Mouse (Mus musculus) neural tube, embryonic 12.5 days (tissue): ENCODE data around the gene Ncln. TPM values are rescaled to one million over a fixed set of nuclear protein-coding genes. Genes with fewer than 3 reads are reported as not detected.
A peak's percentile ranks its signal among the peaks of the same experiment; 100 is the strongest.

Experiments
- ATAC-seq: fragments of 200-750 bp; cut with Nextera tagmentation; 2 replicates; pipeline ENCODE4 v1.8.0; 2017; ENCODE audit warnings: low read depth, mild to moderate bottlenecking, moderate TSS enrichment, moderate library complexity; ENCODE audit not compliant: low FRiP score
- H3K27ac ChIP-seq: fragments of 300-500 bp; sonication (generic); 2 replicates; pipeline ENCODE4 v1.5.1; 2016
- H3K27me3 ChIP-seq: fragments of 300-500 bp; sonication (generic); replicated peaks from 2 replicates; pipeline ENCODE4 v1.6.1; 2016; ENCODE audit warnings: mild to moderate bottlenecking
- H3K36me3 ChIP-seq: fragments of 300-500 bp; sonication (generic); 2 replicates; pipeline ENCODE4 v1.6.1; 2016; ENCODE audit warnings: mild to moderate bottlenecking
- H3K4me1 ChIP-seq: fragments of 300-500 bp; sonication (generic); 2 replicates; pipeline ENCODE4 v1.6.1; 2016
- H3K4me2 ChIP-seq: fragments of 300-500 bp; sonication (generic); replicated peaks from 2 replicates; pipeline ENCODE4 v1.6.1; 2016; ENCODE audit warnings: mild to moderate bottlenecking
- H3K4me3 ChIP-seq: fragments of 300-500 bp; sonication (generic); 2 replicates; pipeline ENCODE4 v1.5.1; 2016
- H3K9ac ChIP-seq: fragments of 300-500 bp; sonication (generic); 2 replicates; pipeline ENCODE4 v1.6.1; 2016; ENCODE audit warnings: mild to moderate bottlenecking
- H3K9me3 ChIP-seq: fragments of 300-500 bp; sonication (generic); 2 replicates; pipeline ENCODE4 v1.6.1; 2016; ENCODE audit warnings: mild to moderate bottlenecking
- WGBS: fragments of 180-500 bp; shearing (Covaris S2); methylation state at CpG from one replicate; pipeline ENCODE4 v1.1.7; 2016; 5-methylcytosine and 5-hydroxymethylcytosine counted together
- polyA plus RNA-seq: library from polyadenylated mRNA; unstranded; fragments of >200 nt; fragmentation: Nextera tagmentation; extraction: Ambion mirVana; gene quantifications from 2 replicates; pipeline ENCODE4 v1.2.1, GENCODE M21; 2016

Gene Ncln
- polyA plus RNA-seq, 1 experiment from 2014 or later, result 78.4 TPM

- no peak for ATAC-seq
- H3K27me3 ChIP-seq, result peaks cover 13% of the 10 kb centered on the region; the same call in 1 of the 2 replicates
Observed at GRCm38 (mm10) chr10:81507691-81508489, 11.7 kb upstream of the Ncln start.

GRCm38 (mm10) chr10:81507095-81507494, 10.9 kb upstream of the Ncln start:
- Histone ChIP-seq H3K9ac (no peak overlapping the region), H3K9me3 (no peaks in the 10 kb centered on the region), H3K4me3 (no peak overlapping the region), H3K4me1 (no peaks in the 10 kb centered on the region), H3K4me2 (no peak overlapping the region), H3K27ac (no peak overlapping the region), H3K27me3 (peaks cover 7% of the 10 kb centered on the region; the same call in 1 of the 2 replicates), H3K36me3 (no peaks in the 10 kb centered on the region)
- no peak for ATAC-seq
- WGBS, result 36% methylated on average over 6 of the region's 6 CpGs

More at GRCm38 (mm10) chr10:81507691-81508489, 11.7 kb upstream of the Ncln start:
- H3K36me3 ChIP-seq, result no peaks in the 10 kb centered on the region
- H3K4me2 ChIP-seq, result no peak overlapping the region
- H3K4me1 ChIP-seq, result no peaks in the 10 kb centered on the region
- H3K27ac ChIP-seq, result no peak overlapping the region
- no peaks in the 10 kb centered on the region for H3K9me3 ChIP-seq
- no peak overlapping the region for H3K9ac ChIP-seq
- no peak overlapping the region for H3K4me3 ChIP-seq
- WGBS, result 75% methylated on average over 13 of the region's 13 CpGs

- Histone ChIP-seq H3K9me3 (no peaks in the 10 kb centered on the region), H3K36me3 (no peaks in the 10 kb centered on the region), H3K4me3 (no peak overlapping the region), H3K27me3 (no peaks in the 10 kb centered on the region; the same call in 1 of the 2 replicates), H3K9ac (no peak overlapping the region), H3K4me2 (no peak overlapping the region), H3K27ac (no peak overlapping the region), H3K4me1 (no peaks in the 10 kb centered on the region)
- ATAC-seq, result no peak
- 78% methylated on average over 13 of the region's 15 CpGs for WGBS
Observed at GRCm38 (mm10) chr10:81505016-81505664, 8.9 kb upstream of the Ncln start.

- H3K27ac ChIP-seq, result no peak overlapping the region
- peak overlapping the region; percentile 26; the same call in 1 of the 2 replicates for H3K9ac ChIP-seq
- H3K27me3 ChIP-seq, result no peaks in the 10 kb centered on the region; the same call in 1 of the 2 replicates
- H3K9me3 ChIP-seq, result no peaks in the 10 kb centered on the region
- peak; percentile 27; the same call in 1 of the 2 replicates for ATAC-seq
- peak overlapping the region; percentile 63 for H3K4me2 ChIP-seq
- peak overlapping the region; percentile 29 for H3K4me3 ChIP-seq
- H3K36me3 ChIP-seq, result no peaks in the 10 kb centered on the region
- H3K4me1 ChIP-seq, result no peaks in the 10 kb centered on the region
- 8% methylated on average over 36 of the region's 36 CpGs for WGBS
Observed at GRCm38 (mm10) chr10:81502658-81503057, 6.5 kb upstream of the Ncln start.

GRCm38 (mm10) chr10:81501863-81502262, 5.7 kb upstream of the Ncln start:
- no peak overlapping the region for H3K4me2 ChIP-seq
- H3K36me3 ChIP-seq, result no peaks in the 10 kb centered on the region
- no peak overlapping the region for H3K4me3 ChIP-seq
- no peaks in the 10 kb centered on the region; the same call in 1 of the 2 replicates for H3K27me3 ChIP-seq
- no peak for ATAC-seq
- H3K27ac ChIP-seq, result no peak overlapping the region
- no peak overlapping the region for H3K9ac ChIP-seq
- no peaks in the 10 kb centered on the region for H3K4me1 ChIP-seq
- WGBS, result 93% methylated on average over 5 of the region's 5 CpGs
- no peaks in the 10 kb centered on the region for H3K9me3 ChIP-seq

- Histone ChIP-seq H3K27ac (no peak within 1 kb of the TSS), H3K4me2 (0 out of 2 replicates have a peak within 1 kb of the TSS, but pooled peaks have one; percentile 5), H3K4me3 (no peak within 1 kb of the TSS), H3K36me3 (no peaks in the 10 kb centered on the region), H3K27me3 (no peaks in the 10 kb centered on the region; the same call in 1 of the 2 replicates), H3K4me1 (peaks cover 6% of the 10 kb centered on the region), H3K9me3 (no peaks in the 10 kb centered on the region), H3K9ac (no peak within 1 kb of the TSS)
- no peak for ATAC-seq
- 92% methylated on average over 3 of the region's 3 CpGs for WGBS
Observed at GRCm38 (mm10) chr10:81500032-81500431, 3.8 kb upstream of the Ncln start, which contains the start of gene S1pr4. Gene S1pr4 (minus strand): TSS chr10:81500132.

- H3K27me3 ChIP-seq, result no peaks in the 10 kb centered on the region; the same call in 1 of the 2 replicates
- no peak overlapping the region for H3K4me3 ChIP-seq
- ATAC-seq, result no peak
- H3K36me3 ChIP-seq, result no peaks in the 10 kb centered on the region
- 81% methylated on average over 23 of the region's 23 CpGs for WGBS
- no peak overlapping the region for H3K9ac ChIP-seq
- H3K9me3 ChIP-seq, result no peaks in the 10 kb centered on the region
- H3K4me1 ChIP-seq, result peaks cover 12% of the 10 kb centered on the region
- H3K4me2 ChIP-seq, result 0 out of 2 replicates have a peak overlapping the region, but pooled peaks have one; percentile 5
- H3K27ac ChIP-seq, result no peak overlapping the region
Observed at GRCm38 (mm10) chr10:81499250-81499901, 3.2 kb upstream of the Ncln start.

- Histone ChIP-seq H3K4me3 (no peak overlapping the region), H3K27ac (no peak overlapping the region), H3K9me3 (no peaks in the 10 kb centered on the region), H3K4me1 (peaks cover 19% of the 10 kb centered on the region), H3K36me3 (no peaks in the 10 kb centered on the region), H3K27me3 (no peaks in the 10 kb centered on the region; the same call in 1 of the 2 replicates), H3K4me2 (no peak overlapping the region), H3K9ac (no peak overlapping the region)
- no peak for ATAC-seq
- WGBS, result 87% methylated on average over 38 of the region's 38 CpGs
Observed at GRCm38 (mm10) chr10:81498316-81499249, 2.4 kb upstream of the Ncln start.

GRCm38 (mm10) chr10:81497401-81498270, 1.4 kb upstream of the Ncln start:
- H3K4me1 ChIP-seq, result peaks cover 19% of the 10 kb centered on the region
- H3K27me3 ChIP-seq, result no peaks in the 10 kb centered on the region
- peak overlapping the region; percentile 97 for H3K4me2 ChIP-seq
- no peak for ATAC-seq
- no peak overlapping the region for H3K4me3 ChIP-seq
- peaks cover 9% of the 10 kb centered on the region for H3K36me3 ChIP-seq
- H3K27ac ChIP-seq, result no peak overlapping the region
- H3K9me3 ChIP-seq, result no peaks in the 10 kb centered on the region
- WGBS, result 86% methylated on average over 17 of the region's 17 CpGs
- no peak overlapping the region for H3K9ac ChIP-seq

GRCm38 (mm10) chr10:81496969-81497368, 777 bp upstream of the Ncln start:
- 35% methylated on average over 4 of the region's 4 CpGs for WGBS
- Histone ChIP-seq H3K27me3 (no peaks in the 10 kb centered on the region), H3K4me1 (peaks cover 19% of the 10 kb centered on the region), H3K27ac (no peak overlapping the region), H3K4me3 (peak overlapping the region; percentile 72), H3K36me3 (peaks cover 16% of the 10 kb centered on the region), H3K9me3 (no peaks in the 10 kb centered on the region), H3K4me2 (peak overlapping the region; percentile 97), H3K9ac (peak overlapping the region; percentile 30; the same call in 1 of the 2 replicates)
- 0 out of 2 replicates have a peak, but pooled peaks have one; percentile 0 for ATAC-seq
